Mouse (Mus musculus) thymus, adult 18-20 months (tissue): Measurements from ENCODE around the gene Cnrip1.

Source experiments
- DNase-seq, 2 experiments: peaks; one replicate each; pipeline ENCODE4 v3.0.0; 2022; ENCODE audit warnings: mixed read lengths in 2 of 2

The Cnrip1 gene

DNA sequence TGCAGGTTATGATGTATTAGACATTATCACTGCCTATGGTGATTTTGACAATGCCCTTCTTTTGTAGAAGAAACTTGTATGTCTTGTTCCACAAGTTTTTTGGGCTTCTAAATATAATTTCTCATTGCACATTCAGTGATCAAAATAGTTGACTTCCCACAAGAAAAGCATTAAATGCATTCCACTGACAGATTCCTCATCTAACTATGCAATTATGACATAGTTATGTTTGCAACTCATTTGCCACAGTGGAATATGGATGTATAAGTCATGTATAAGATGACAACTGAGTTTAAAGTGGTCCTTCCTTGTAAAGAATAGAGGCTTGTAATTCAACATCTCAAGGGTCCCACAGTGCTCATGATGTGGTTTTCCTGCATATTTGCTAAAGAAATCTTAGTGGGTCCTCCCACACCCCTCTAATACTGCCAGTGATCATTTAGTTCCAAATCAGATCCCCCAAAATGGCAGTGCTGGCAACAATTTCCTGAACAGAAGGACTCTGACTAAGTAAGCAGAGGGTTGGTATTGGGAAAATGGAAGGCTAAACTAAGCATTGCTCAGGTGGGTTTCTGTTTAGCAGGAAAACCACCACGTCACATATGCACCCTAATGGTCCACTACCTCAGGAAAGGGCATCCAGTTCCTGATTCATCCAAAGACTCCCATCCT is 61.2 kb downstream of the Cnrip1 start:
- DNase-seq, result no peak

DNA sequence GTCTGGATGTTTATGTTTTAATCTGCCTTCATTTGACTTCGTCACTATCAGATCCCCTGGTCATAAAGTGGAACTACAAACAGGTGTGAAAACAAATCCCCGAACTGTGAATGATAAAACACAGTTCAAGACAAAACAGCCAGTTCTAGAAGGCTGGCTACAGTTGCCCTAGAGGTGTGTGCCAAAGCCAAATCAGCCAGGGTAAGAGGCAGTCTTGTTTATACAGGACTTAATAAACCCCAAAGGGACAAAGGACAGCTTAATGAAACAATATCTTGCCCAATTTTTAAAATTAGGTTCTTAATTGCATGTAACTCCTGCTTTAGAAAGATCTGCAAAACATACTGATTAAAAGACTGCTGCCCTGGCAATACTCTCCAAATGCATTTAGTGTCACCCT is 75.0 kb downstream of the Cnrip1 start:
- no peak for DNase-seq
